Mouse (Mus musculus) embryo, embryonic 11 days (tissue): ENCODE measurements around the gene Gm10490.
"Not testable (repeated sequence)": the region's sequence is repeated elsewhere in the genome, so short reads cannot be mapped to it uniquely, and the experiment has no call there.

Source experiments
- DNase-seq: peaks from one replicate; pipeline ENCODE4 v3.0.0-alpha.2; 2015

The Gm10490 gene

DNA sequence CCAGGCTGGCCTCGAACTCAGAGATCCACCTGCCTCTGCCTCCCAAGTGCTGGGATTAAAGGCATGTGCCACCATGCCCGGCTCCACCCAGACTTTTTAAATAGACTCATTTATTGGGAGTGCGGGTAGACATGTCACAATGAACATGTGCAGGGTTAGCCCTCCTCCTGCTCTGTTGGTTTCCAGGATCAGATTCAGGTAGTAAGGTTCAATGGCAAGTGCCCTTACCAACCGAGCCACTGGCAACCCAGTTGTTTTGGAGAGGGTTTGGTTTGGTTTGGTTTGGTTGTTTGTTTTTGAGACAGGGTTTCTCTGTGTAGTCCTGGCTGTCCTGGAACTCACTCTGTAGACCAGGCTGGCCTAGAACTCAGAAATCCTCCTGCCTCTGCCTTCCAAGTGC lies at the start of gene Gm10490:
TSS of gene Gm10490 (plus strand) at position 301 of the 400 bp plus-strand sequence.
- not testable (repeated sequence) for DNase-seq

DNA sequence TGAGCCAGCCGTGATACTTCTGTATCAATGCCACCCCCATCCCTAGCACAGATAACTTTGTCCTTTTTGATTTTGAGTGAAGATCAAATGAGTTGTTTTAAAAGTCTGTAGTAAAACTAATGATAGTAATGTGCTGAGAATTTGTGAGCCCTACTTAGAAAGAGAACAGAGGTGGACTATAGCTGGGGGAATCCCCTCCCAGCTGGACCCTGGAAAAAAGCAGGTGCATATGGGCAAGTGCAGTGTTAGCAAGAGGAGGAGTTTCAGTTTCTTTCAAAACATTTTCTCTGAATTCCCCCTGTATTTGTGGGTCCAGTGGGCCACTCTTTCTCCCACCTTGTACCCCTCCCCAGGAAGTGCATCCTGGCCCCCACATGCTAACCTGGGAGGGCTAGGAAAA lies 46.2 kb upstream of the Gm10490 start:
- DNase-seq, result no peak

DNA sequence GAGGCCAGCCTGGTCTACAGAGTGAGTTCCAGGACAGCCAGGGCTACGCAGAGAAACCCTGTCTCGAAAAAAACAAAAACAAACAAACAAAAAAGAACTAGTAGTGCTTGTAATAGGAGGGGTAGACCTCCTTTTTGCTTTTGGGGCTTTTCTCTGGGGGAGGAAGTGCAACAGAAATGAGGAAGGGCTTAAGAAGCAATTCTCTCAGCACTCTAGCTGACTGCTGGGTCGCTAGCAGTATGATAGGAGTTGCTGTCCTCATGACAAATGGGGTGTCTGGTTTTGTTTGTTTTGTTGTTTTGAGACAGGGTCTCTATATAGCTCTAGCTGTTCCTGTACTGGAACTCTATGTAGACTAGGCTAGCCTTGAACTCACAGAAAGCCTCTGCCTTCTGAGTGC lies 44.8 kb upstream of the Gm10490 start:
- DNase-seq, result no peak

DNA sequence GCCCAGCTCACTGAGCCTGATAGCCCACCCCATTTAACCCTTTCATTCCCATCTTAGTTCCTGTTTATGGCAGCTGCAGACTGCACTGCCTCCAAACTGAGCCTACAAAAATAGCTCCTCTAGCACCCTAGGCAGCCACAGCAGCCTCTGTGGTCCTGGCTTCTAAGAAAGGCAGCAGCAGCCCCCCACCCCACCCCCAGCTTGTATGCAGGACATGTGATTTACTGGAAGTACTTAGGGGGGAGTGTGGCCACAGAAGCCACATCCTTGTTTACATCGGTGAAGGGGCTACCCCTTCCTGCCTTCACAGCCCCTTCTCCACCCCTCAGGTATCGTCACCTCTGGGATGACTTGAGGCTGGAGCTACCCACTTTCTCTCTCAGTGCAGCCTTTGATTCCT lies 44.0 kb upstream of the Gm10490 start:
- no peak for DNase-seq

DNA sequence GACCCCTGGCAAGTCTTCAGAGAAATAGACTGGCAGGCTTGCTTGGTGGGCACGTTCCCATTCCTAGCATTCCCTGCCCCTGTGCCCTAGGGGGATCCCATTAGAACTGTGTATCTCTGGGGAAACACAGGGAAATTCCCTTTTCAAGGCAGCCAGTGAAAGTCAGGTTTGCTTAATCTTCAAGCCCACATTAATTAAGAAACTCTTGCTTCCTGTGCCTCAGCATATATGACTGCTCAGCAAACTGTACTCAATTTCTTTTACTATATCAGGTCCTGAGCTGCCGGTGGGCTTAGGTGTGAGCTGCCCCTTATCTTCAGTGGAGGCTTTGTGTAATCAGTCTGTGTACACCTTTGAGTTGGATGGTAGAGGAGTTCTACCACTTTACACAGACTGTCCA lies 43.6 kb upstream of the Gm10490 start:
- DNase-seq, result no peak

DNA sequence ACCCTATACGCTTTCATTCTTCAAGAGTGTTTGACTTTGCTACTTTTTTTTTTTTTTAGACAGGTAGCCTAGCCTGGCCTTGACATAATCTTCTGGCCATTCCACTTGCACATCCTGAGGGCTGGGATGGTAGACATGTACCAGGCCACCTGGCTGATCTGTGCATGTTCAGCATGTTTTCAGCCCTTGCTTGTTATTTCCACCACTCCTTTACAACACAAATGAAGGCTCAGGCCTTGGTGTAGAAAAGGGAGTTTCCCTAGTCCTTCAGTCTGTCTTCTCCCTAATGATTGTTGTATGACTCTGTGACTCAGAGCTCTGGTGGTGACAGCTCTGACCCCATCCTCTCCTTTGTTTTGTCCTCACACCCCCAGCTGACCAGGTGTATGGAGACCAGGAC lies 42.2 kb upstream of the Gm10490 start:
- DNase-seq, result no peak

DNA sequence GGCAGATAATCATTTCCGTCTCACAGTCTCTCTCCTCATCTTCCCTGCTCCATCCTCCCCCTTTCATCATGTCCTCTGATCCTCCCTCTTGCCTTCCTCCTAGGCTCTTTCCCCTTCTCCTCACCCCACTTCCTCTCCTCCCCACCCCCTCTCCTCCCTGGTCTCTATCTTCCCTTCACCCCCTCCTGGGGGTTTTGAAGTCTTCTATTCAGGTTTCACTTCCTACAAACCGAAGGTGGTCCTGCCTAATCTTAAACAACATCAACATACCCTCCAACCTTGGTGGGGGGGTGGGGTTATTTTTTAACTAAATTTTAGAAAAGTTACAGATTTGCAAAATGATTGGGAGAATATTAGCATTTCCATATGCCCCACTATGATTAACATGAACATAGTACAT lies 40.8 kb upstream of the Gm10490 start:
- no peak for DNase-seq

DNA sequence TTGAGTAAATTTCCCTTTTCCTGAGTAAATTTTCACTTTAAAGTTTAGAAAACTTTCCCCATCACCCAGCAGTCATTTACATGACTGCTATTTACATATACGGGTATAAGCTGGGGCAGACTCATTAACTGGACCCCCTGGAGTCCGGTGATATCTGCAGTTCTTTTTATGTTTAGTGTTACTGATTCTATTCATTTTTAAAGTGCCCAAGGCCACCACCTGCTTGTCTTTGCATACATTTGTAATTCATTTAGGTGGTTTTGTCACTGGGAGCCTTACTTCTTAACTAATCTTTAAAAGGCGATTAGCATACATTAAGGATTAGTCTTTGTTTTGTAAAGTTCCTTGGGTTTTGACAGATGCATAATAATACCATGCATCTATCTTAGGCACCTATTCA lies 39.5 kb upstream of the Gm10490 start:
- DNase-seq, result no peak

DNA sequence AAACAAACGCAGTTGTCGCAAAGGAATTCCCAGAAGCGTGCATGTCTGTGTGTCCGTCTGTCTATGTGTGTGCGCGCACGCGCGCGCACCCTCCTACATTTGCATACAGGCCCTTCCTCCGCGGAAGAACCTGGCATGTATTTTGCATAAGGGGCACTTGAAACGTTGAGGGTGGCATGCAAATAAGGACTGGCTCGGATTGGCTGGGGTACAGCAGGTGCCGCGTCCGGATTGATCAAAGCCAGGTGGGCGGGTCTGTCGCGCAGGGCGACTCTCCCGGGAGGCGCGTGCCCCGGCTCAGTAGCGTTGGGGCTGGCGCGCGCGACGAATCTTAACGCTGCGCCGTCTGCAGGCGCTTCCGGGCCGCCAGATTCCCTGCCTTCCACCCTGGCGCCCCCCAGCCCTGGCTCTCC lies 31.3 kb upstream of the Gm10490 start, which contains the start of gene Pim2:
TSS of gene Pim2 (plus strand) at position 256 of the 413 bp plus-strand sequence.
- DNase-seq, result peak; percentile 88

DNA sequence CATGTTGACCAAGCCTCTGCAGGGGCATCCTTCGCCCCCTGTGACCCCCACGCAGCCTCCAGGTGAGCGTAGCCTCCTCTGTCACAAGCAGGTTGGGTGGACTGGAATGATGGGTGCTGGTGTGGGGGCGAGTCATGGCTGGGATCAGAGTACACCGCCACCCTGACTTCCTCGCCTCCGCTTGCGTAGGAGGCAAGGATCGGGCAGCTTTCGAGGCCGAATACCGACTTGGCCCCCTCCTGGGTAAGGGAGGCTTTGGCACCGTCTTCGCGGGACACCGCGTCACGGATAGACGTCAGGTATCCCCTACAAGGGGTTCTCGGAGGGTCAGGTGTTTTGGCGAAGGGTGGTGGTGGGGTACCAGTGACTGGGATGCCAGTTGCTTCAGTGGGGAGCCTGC lies 30.8 kb upstream of the Gm10490 start:
- DNase-seq, result peak; percentile 5

DNA sequence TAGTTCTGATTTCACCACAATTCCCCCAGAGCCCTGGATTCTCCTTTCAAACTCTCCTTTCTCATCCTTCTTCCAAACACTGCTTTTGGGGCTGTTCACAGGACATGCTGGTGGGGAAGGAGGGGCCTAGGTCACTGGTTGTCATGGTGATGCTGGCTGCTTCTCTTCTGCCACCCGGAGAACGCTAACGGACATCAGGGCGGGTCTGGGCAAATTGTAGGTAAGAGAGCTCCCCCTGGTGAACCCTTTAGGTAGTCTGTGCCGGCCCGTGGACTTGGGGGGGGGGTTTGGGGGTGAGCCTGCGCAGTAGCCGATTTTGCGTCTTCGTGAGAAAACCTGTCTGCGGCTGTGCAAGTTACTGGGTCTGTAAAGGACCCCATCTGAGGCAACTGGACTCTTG lies 29.5 kb upstream of the Gm10490 start:
- peak; percentile 81 for DNase-seq

DNA sequence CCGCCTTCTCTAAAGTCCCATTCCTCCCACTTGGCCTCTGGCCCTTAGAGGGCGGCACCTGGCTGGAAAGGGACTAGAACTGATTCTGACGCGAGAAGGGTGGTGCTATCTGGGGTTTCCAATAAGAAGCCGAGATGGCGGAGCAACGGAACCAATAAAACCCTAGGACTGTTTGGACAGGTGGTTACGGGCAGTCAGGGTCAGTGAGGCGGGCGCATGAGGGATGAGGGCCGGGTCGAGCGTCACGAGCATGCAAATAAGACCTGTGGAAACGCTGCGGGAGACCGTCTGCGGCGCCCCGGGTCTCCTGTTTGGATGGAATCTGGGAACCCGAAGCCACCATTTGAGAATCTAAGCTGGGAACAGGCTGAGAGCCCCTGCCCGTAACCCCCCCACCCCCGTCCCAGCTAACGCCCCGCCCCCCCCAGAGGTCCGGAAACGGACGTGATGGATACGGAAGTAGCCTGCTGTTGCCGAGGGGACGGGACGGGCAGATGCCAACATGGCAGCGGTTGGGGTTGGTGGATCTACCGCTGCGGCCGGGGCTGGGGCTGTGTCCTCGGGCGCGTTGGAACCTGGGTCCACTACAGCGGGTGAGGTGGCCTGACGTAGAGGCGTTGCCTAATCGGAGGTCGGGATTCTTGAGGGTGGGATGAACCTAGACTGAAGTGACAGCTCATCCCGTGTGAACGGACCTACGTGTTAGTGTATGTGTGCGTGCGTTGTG lies 25.3 kb upstream of the Gm10490 start, which contains the start of gene Slc35a2:
TSS of gene Slc35a2 (plus strand) at position 188 of the 727 bp plus-strand sequence.
- DNase-seq, result peak; percentile 88

DNA sequence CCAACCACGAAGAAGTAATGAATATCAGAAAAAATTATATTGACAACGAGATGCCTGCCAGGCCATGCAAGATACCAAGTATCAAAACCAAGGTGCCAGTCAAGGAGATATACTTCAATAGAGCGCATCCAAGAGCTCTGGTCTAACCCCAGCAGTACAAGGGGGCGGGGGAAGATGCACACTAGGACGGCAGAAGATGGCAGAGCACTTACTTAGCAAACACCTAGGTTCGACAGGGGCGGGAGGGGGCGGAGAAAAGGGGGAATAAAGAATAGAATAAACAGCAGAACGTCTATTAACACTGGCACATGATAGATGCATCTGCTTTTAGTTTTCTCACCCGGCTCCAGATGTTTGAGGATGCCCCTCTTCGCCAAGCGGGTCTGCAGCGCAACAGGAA lies 11.1 kb upstream of the Gm10490 start:
- no peak for DNase-seq

DNA sequence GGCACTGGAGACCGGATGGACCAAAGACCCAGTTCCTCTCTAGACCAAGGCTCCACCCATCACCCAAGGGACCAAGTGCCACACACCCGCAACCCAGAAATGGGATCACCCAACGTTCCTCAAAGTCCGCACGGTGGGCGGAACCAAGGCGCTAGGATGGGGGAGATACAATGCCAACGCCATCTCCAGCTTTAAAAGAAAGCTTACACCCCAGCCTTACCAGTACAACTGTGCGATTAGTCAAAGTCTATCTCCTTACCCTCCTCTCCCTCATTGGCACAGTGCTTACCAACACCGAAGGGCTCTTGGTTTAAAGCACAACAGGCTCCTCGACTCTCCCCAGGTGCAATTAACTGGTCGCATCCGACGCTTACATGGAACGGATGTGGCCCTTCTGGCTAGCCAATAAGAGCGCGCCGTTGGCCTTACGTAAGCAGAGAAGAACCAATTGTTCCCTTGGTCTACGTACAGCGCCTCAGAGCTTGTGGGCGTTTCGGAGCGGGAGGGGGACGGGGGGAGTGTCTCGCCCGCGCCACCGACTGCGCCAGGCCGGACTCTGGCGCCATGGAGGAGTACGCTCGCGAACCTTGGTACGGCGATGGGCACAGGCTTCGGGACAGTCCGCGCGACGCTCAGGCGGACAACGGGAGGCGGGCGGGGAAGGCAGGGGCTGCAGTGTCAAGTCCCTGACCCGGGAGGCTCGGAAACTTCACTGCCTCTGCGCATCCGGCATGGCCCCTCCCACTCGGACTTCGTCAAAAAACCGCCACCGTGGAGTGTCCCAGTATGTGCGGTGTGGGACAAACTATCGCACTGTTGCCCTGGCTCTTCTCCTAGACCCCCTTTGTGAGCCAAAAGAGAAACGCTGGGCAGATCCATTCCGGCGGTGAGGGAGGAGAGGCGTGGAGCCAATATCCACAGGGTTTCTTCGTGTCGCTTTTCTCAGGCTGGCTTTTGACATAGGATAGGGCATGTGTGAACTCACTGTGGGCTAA lies 10.2 kb upstream of the Gm10490 start, which contains the start of the genes Pqbp1 and Timm17b:
TSS of gene Pqbp1 (minus strand) at position 390 of the 995 bp plus-strand sequence.
TSS of gene Timm17b (plus strand) at position 478 of the 995 bp plus-strand sequence.
- peak; percentile 94 for DNase-seq

DNA sequence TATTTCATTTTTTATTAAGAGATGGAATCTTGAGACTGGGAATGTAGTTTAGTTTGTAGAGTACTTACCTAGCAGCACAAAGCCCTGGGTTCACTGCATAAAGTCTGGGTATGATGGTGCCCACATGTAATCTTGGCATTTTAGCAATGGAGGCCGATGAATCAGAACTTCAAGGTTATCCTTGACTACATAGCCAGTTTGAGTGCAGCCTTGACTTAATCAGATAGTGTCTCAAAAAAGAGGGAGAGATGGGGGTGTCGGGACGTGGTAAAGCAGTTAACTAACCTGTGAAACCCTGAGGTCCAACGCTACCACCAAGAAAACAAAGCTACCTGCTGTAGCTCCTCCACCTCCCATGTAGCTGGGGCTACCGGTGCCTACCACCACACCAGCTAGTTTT lies 4.9 kb upstream of the Gm10490 start:
- no peak for DNase-seq

DNA sequence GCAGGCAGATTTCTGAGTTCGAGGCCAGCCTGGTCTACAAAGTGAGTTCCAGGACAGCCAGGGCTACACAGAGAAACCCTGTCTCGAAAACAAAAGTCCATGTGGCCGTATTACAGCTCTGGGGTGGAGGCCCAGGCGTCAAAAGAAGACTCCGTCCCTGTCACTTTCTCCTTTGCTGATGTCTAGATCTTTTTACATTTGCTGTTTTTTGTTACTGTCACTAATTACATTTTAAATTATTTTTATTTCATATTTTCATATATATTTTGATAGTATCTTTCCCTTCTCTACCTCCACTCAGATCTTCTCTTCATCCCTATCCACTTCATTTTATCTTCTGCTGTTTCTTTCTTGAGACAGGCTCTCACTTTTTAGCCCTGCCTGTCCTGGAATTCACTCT lies 1.6 kb upstream of the Gm10490 start, which contains the start of gene Gm10491:
TSS of gene Gm10491 (minus strand) at position 101 of the 400 bp plus-strand sequence.
- no peak for DNase-seq

DNA sequence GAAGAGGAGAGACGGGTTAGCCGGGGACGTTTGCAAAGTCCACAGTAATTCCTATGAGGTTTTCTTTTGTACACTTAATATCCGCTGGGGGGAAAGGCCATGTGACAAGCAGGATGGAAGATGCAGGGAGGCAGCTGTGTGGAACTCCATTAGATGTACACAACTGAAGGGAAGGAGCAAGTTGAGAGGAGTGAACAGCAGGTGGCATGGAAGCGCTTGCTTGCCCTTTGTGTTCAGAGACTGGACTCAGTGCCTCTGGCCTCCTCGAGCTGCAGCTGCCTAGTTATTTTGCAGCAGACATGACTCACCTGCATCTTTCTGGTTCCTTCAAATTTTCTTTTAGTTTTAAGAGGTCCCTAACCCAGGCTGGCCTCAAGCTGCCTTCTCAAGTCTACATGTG lies 1.1 kb downstream of the Gm10490 start:
- no peak for DNase-seq

DNA sequence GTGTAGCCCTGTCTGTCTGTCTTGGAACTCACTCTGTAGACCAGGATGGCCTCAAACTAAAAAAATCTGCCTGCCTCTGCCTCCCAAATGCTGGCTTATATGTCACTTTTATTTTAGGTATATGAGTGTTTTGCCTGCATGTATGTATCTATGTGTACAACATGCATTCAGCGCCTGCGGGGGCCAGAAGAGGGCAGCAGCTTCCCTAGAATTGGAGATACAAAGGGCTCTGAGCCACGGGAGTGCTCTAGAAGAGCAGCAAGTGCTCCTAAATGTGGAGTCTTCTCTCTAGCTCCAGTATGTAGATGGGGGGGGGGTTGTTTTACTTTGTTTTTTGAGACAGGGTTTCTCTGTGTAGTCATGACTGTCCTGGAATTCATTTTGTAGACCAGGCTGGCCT lies 6.3 kb downstream of the Gm10490 start:
- peak; percentile 24 for DNase-seq

DNA sequence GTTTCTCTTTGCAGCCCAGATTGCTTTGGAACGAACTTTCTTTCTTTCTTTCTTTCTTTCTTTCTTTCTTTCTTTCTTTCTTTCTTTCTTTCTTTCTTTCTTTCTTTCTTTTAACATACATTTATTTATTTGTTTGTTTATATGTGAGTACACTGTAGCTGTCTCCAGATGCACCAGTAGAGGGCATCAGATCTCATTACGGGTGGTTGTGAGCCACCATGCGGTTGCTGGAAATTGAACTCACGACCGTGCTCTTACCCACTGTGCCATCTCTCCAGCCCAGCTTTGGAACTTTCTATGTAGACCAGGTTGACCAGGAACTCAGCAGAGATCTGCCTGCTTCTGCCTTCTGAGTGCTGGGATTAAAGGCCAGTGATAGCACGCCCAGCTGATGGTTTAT lies 8.6 kb downstream of the Gm10490 start:
- not testable (repeated sequence) for DNase-seq

DNA sequence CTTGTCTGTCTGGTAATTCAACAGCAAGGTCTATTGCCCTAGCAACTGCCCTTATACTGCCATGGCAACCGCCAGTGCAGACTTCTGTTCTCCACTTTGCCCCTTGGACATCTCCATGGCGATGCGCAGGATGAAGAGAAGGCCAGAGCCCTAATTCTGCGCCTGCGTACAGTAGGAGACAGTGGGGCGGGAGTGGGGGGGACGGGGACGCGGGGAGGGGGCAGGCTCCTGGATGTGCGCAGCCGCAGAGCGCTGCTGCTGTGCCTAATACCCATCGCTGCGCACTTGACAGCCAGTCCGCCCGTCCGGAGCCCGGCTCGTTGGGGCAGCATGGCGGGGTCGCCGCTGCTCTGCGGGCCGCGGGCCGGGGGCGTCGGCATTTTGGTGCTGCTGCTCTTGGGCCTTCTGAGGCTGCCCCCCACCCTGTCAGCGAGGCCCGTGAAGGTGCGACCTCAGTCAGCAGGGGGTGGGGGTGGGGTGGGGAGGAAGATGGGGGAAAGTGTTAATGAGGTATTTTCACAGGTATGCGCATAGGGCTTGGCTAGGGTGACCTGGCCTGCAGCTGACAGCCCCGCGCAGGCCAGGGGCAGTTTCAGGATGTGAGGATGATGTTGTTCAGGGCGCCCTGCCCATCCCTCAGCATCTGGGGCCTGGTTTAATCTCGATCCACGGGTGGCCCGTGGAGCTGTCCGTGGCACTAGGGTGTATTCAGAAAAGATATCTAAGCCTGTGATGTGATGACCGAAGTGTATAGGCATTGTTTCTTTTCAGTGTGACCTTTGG lies 10.4 kb downstream of the Gm10490 start, which contains the start of gene Pcsk1n:
TSS of gene Pcsk1n (plus strand) at position 222 of the 783 bp plus-strand sequence.
- peak; percentile 66 for DNase-seq

DNA sequence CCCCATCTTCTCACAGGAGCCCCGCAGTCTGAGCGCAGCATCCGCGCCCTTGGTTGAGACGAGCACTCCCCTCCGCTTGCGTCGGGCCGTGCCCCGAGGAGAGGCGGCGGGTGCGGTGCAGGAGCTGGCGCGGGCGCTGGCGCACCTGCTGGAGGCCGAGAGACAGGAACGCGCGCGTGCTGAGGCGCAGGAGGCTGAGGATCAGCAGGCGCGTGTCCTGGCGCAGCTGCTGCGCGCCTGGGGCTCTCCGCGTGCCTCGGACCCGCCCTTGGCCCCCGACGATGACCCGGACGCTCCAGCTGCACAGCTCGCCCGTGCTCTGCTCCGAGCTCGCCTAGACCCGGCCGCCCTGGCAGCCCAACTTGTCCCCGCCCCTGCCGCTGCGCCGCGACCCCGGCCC lies 12.7 kb downstream of the Gm10490 start:
- DNase-seq, result peak; percentile 47

DNA sequence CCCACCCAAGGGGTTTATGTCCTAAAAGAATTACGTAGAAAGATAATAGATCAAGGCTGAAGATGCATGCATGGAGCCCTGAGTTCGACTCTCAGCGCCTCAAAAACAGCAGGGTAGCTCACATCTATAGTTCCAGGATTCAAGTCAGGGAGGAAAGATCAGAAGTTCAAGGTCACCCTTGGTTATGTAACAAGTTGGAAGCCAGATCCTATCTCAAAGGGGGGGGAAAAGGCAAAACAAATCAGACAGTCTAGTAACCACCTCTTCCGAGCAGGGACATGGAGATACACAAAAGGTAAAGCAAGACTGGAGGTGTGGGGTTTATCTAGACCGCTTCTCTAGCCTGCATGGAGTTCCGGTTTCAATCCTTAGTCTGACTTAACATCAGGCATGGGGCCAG lies 16.9 kb downstream of the Gm10490 start:
- DNase-seq, result no peak
